Mouse (Mus musculus): Measurements from ENCODE around the gene Dclk1. TPM values are rescaled to one million over a fixed set of nuclear protein-coding genes. Genes with fewer than 3 reads are reported as not detected.

The Dclk1 gene
- polyA plus RNA-seq, 1 experiment = 1.1 TPM

DNA sequence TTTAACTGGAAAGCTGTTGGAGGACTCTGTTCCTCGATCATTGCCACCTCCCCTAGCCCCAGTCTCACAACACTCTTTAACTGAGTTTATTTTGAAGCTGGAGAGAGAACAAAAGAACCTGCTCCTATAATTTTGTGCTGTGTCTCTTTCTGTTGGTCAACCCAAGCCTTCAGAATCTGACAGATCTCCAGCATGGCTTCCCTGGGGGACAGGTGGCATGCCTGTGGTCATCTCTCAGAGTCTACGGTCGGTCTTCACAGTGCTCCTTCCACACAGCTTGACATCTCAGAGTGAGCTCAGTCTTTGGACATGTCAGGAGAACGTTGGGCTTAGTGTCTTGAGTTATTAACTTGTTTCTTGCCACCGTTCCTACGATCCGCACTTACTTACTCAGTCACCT is 204.5 kb downstream of the Dclk1 start:
- WGBS = 85% methylated on average over 7 of the region's 7 CpGs
- DNase-seq = no peak
- H3K4me3 ChIP-seq (ENCODE audit: insufficient read depth, low read depth, low read length) = no peak overlapping the region
- no peaks in the 10 kb centered on the region for H3K4me1 ChIP-seq (ENCODE audit: control insufficient read depth, insufficient read depth, low read length)
- no peaks in the 10 kb centered on the region for H3K27me3 ChIP-seq (replicated peaks; ENCODE audit: control insufficient read depth, insufficient read depth, low read length)
- no peaks in the 10 kb centered on the region for H3K36me3 ChIP-seq (ENCODE audit: control insufficient read depth, insufficient read depth, low read length)
- TF ChIP-seq CTCF (conservative IDR thresholded peaks at IDR 0.05; ENCODE audit: insufficient read depth, insufficient read length, low read depth, low read length) (no peak), POLR2A (IDR thresholded peaks at IDR 0.05; ENCODE audit: low read depth, low read length) (no peak)
- no peak overlapping the region for H3K27ac ChIP-seq (ENCODE audit: insufficient read depth, low read depth, low read length)

DNA sequence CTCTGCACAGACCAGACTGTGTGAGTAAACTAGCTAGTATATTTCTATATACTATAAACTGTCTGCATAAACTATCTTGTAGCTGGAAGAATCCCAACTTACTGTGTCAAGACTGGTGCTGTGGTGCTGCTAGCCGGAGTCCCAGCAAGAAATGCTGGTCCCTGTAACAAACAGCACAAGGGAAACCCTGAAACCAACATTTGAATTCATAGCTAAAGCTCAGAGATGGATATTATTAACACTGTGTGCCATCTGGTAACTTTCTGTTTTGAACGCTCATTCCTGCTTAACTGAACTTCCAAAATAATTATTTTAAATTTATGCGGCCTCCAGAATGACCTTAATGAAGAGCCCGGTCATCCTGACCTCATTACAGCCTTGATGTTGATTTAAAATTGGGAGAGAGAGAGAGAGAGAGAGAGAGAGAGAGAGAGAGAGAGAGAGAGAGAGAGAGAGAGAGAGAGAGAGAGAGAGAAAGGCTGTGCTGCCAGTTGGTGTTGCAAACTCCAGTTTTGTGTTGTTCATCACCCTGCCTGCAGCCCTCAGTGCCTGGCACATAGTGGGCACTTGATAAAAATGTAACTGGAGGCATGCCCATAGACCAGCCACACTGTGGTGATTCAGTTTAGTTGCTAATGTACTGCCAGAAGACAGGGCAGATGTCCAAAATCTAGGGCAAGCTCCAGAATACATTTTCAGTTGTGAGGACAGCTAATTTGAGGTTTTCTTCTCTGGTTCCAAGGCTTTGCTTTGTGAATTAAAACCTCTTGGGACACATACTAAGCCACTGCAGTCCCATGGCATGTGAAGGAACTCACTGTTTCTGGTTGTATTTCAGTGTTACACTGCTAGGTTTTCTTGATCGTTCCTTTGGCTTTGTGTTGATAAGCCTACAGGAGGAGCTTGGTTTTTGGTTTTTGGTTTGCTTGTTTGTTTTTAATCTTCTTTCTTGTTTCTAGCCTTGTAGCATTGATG is 205.6 kb downstream of the Dclk1 start:
- peak; percentile 12 for DNase-seq
- H3K27me3 ChIP-seq (replicated peaks; ENCODE audit: control insufficient read depth, insufficient read depth, low read length) = no peaks in the 10 kb centered on the region
- no peak overlapping the region for H3K27ac ChIP-seq (ENCODE audit: insufficient read depth, low read depth, low read length)
- H3K36me3 ChIP-seq (ENCODE audit: control insufficient read depth, insufficient read depth, low read length) = no peaks in the 10 kb centered on the region
- no peaks in the 10 kb centered on the region for H3K4me1 ChIP-seq (ENCODE audit: control insufficient read depth, insufficient read depth, low read length)
- H3K4me3 ChIP-seq (ENCODE audit: insufficient read depth, low read depth, low read length) = no peak overlapping the region
- TF ChIP-seq POLR2A (IDR thresholded peaks at IDR 0.05; ENCODE audit: low read depth, low read length) (no peak), CTCF (conservative IDR thresholded peaks at IDR 0.05; ENCODE audit: insufficient read depth, insufficient read length, low read depth, low read length) (no peak)
- WGBS = 77% methylated on average over 5 of the region's 5 CpGs

DNA sequence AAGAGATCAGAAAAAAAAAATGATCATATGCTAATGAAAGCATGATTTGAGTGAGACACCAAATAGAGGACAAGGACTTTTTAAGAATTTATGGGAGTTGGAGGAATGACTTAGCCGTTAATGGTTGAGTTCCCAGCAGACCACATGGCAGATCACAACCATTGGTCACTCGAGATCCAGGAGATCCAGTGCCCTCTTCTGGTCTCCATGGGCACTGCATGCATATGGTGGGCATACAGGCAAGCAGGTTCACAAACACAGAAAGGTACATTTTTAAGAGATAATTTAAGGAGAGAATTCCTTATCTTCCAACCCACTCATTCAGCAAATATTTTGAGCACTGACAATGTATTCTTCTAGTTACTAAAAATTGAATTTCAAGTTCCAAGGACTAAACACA is 207.0 kb downstream of the Dclk1 start:
- TF ChIP-seq POLR2A (IDR thresholded peaks at IDR 0.05; ENCODE audit: low read depth, low read length) (no peak), CTCF (conservative IDR thresholded peaks at IDR 0.05; ENCODE audit: insufficient read depth, insufficient read length, low read depth, low read length) (no peak)
- Histone ChIP-seq H3K36me3 (ENCODE audit: control insufficient read depth, insufficient read depth, low read length) (no peaks in the 10 kb centered on the region), H3K4me3 (ENCODE audit: insufficient read depth, low read depth, low read length) (no peak overlapping the region), H3K4me1 (ENCODE audit: control insufficient read depth, insufficient read depth, low read length) (no peaks in the 10 kb centered on the region), H3K27ac (ENCODE audit: insufficient read depth, low read depth, low read length) (no peak overlapping the region), H3K27me3 (replicated peaks; ENCODE audit: control insufficient read depth, insufficient read depth, low read length) (no peaks in the 10 kb centered on the region)
- DNase-seq = no peak
- whole genome bisulfite sequencing = 86% methylated on average over 2 of the region's 2 CpGs

DNA sequence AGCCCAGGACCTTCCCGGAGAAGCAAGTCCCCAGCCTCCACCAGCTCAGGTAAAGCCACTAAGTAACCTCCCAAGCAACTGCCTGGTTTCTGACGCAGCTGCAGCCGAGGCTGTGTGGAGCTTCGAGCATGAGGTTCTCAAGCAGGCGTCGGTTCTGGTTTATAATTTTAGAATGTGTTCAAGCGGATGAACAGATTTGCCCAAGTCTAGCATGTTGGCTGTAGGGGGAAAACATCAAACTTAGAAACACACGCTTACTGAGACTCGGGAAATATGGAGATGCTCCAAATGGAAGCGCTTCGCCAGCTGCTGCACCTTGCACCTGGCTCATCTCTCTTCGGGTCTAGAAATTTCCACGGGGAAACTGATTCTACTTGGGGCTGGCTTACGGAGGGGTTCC is 208.9 kb downstream of the Dclk1 start:
- no peak overlapping the region for H3K27ac ChIP-seq (ENCODE audit: insufficient read depth, low read depth, low read length)
- TF ChIP-seq CTCF (conservative IDR thresholded peaks at IDR 0.05; ENCODE audit: insufficient read depth, insufficient read length, low read depth, low read length) (no peak), POLR2A (IDR thresholded peaks at IDR 0.05; ENCODE audit: low read depth, low read length) (no peak)
- H3K4me3 ChIP-seq (ENCODE audit: insufficient read depth, low read depth, low read length) = no peak overlapping the region
- H3K36me3 ChIP-seq (ENCODE audit: control insufficient read depth, insufficient read depth, low read length) = no peaks in the 10 kb centered on the region
- no peaks in the 10 kb centered on the region for H3K27me3 ChIP-seq (replicated peaks; ENCODE audit: control insufficient read depth, insufficient read depth, low read length)
- WGBS = 96% methylated on average over 14 of the region's 14 CpGs
- H3K4me1 ChIP-seq (ENCODE audit: control insufficient read depth, insufficient read depth, low read length) = no peaks in the 10 kb centered on the region
- no peak for DNase-seq

DNA sequence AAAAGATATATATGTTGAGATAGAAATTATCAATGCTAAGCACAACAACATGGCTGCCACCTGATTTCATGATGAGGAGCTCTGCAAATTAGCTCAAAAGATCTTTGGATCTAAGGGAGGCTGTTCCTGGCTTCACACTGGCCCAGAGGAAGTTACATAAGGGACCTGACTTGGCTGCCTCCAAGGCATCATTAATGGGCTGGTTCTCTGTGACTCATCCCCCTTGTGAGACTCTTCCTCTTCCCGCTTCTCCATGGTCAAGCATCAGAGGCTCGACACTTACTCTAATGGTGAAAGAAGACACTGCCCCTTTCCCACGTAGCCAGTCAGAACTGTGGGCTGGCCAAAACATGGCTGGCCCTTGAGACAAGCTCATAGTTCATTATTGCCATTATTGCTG is 209.7 kb downstream of the Dclk1 start:
- H3K4me1 ChIP-seq (ENCODE audit: control insufficient read depth, insufficient read depth, low read length) = no peaks in the 10 kb centered on the region
- H3K36me3 ChIP-seq (ENCODE audit: control insufficient read depth, insufficient read depth, low read length) = no peaks in the 10 kb centered on the region
- DNase-seq = no peak
- no peaks in the 10 kb centered on the region for H3K27me3 ChIP-seq (replicated peaks; ENCODE audit: control insufficient read depth, insufficient read depth, low read length)
- H3K4me3 ChIP-seq (ENCODE audit: insufficient read depth, low read depth, low read length) = no peak overlapping the region
- TF ChIP-seq POLR2A (IDR thresholded peaks at IDR 0.05; ENCODE audit: low read depth, low read length) = no peak
- no peak for TF ChIP-seq CTCF (conservative IDR thresholded peaks at IDR 0.05; ENCODE audit: insufficient read depth, insufficient read length, low read depth, low read length)
- H3K27ac ChIP-seq (ENCODE audit: insufficient read depth, low read depth, low read length) = no peak overlapping the region
- 70% methylated on average over 3 of the region's 3 CpGs for WGBS

DNA sequence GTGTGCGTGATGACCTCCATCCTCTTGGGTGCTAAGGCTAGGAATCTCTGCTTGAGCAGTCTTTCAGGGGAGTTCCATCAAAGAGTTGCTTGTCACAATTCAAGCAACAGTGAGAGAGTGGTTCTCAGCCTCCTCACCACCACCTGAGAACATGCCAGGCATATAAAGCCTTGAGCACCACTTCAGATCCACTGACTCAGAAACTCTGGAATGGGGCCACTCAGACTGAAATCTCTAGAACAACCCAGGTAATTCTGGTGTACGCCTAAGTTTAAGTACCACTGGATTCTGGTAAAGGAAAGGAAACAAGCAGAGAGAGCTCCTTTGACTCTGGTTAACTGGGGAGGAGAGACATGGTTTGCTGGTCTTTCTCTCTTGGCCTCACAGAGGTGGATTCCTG is 210.3 kb downstream of the Dclk1 start:
- no peak for DNase-seq
- no peaks in the 10 kb centered on the region for H3K27me3 ChIP-seq (replicated peaks; ENCODE audit: control insufficient read depth, insufficient read depth, low read length)
- H3K4me1 ChIP-seq (ENCODE audit: control insufficient read depth, insufficient read depth, low read length) = no peaks in the 10 kb centered on the region
- H3K4me3 ChIP-seq (ENCODE audit: insufficient read depth, low read depth, low read length) = no peak overlapping the region
- H3K36me3 ChIP-seq (ENCODE audit: control insufficient read depth, insufficient read depth, low read length) = no peaks in the 10 kb centered on the region
- H3K27ac ChIP-seq (ENCODE audit: insufficient read depth, low read depth, low read length) = no peak overlapping the region
- WGBS = 91% methylated on average over 2 of the region's 2 CpGs
- TF ChIP-seq POLR2A (IDR thresholded peaks at IDR 0.05; ENCODE audit: low read depth, low read length) (no peak), CTCF (conservative IDR thresholded peaks at IDR 0.05; ENCODE audit: insufficient read depth, insufficient read length, low read depth, low read length) (no peak)

DNA sequence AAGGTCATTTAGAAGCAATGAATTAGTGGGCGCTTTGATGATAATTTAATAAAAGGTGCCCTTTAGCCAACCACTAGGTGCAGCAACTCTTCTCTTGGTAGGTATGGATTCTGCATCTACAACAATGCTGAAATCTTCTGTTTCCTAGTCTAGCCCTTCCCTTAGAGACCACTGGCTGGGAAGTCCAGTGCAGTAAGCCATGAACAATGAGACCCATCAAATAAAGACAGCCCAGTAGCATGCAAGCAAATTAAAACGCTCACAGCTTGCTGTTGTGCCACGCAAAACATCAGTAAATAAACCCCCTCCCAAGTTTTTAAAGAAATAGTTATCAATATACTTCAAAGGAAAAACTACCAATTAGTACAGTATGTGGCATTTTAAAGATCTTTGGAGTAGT is 218.9 kb downstream of the Dclk1 start:
- no peaks in the 10 kb centered on the region for H3K27me3 ChIP-seq (replicated peaks; ENCODE audit: control insufficient read depth, insufficient read depth, low read length)
- H3K4me1 ChIP-seq (ENCODE audit: control insufficient read depth, insufficient read depth, low read length) = no peaks in the 10 kb centered on the region
- DNase-seq = no peak
- H3K4me3 ChIP-seq (ENCODE audit: insufficient read depth, low read depth, low read length) = no peak overlapping the region
- H3K27ac ChIP-seq (ENCODE audit: insufficient read depth, low read depth, low read length) = no peak overlapping the region
- 72% methylated on average over 3 of the region's 3 CpGs for WGBS
- no peak for TF ChIP-seq POLR2A (IDR thresholded peaks at IDR 0.05; ENCODE audit: low read depth, low read length)
- H3K36me3 ChIP-seq (ENCODE audit: control insufficient read depth, insufficient read depth, low read length) = no peaks in the 10 kb centered on the region

Measured in kidney, adult 2 months (tissue).